Comparison of ENCODE assay signal across 21 mouse cellular contexts in the genomic region with DNA sequence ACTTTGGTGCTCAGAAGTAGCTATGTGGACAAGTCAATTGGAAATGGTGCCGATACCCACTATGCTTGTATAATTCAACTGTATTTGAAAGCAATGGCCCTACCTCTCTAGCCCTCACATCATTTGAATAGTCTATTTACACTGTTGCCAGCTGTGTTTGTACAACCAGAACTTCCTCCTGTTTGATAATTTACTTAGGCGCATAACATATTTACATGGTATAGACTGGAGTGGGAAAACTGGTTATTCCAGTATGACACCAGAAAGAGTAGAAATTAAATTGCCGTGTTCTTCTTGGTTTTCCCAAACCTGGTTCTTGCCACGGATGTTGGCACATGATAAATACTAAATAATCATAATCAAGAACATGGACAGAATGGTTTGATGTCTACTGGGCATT. TPM values are rescaled to one million over a fixed set of nuclear protein-coding genes. Genes with fewer than 3 reads are reported as not detected.
DNase-seq lines count a peak whose midpoint lies in the region; ATAC-seq and TF ChIP-seq lines count a peak whose summit lies in the region.
"Had no signal": no experiment of that assay in that cellular context is flagged by ENCODE, and none has a peak within 500 bp of the region (broad histone marks: within the 10 kb centered on the region; RNA-seq: fewer than 3 reads in every experiment).

No protein-coding gene starts in this region.

- H3K9ac ChIP-seq in lung, embryonic 14.5 days = no peak overlapping the region
- H3K9ac ChIP-seq in intestine, embryonic 14.5 days (ENCODE audit: low read length) = no peak overlapping the region
- H3K9ac ChIP-seq in intestine, postnatal 0 days (ENCODE audit: low read depth, low read length) = no peak overlapping the region
- no peak overlapping the region for H3K9ac ChIP-seq in stomach, embryonic 14.5 days (replicated peaks; ENCODE audit: low read depth, low read length)
- H3K9ac ChIP-seq in neural tube, embryonic 15.5 days (replicated peaks) = no peak overlapping the region
- H3K9ac ChIP-seq: embryonic facial prominence, embryonic 12.5 days; forebrain, embryonic 12.5 days; hindbrain, embryonic 12.5 days had no signal

- H3K9me3 ChIP-seq in lung, embryonic 14.5 days (ENCODE audit: low read depth, low read length) = no peaks in the 10 kb centered on the region
- H3K9me3 ChIP-seq in intestine, embryonic 14.5 days (ENCODE audit: control insufficient read depth, low read length) = no peaks in the 10 kb centered on the region
- no peaks in the 10 kb centered on the region for H3K9me3 ChIP-seq in intestine, postnatal 0 days (ENCODE audit: control insufficient read depth)
- H3K9me3 ChIP-seq in stomach, embryonic 14.5 days (ENCODE audit: control insufficient read depth, low read depth, low read length) = no peaks in the 10 kb centered on the region
- H3K9me3 ChIP-seq in neural tube, embryonic 15.5 days (replicated peaks) = no peaks in the 10 kb centered on the region
- H3K9me3 ChIP-seq: embryonic facial prominence, embryonic 12.5 days; forebrain, embryonic 12.5 days; hindbrain, embryonic 12.5 days had no signal

- no peak for TF ChIP-seq CTCF in lung, embryonic 14.5 days (IDR thresholded peaks at IDR 0.05; ENCODE audit: low read depth)
- TF ChIP-seq CTCF in lung, adult 2 months (IDR thresholded peaks at IDR 0.05; ENCODE audit: insufficient read depth, low read length) = no peak
- TF ChIP-seq CTCF in intestine, postnatal 0 days (IDR thresholded peaks at IDR 0.05; ENCODE audit: low read depth) = no peak

- H3K27me3 ChIP-seq in lung, embryonic 14.5 days (ENCODE audit: insufficient read depth, low read length) = no peaks in the 10 kb centered on the region
- H3K27me3 ChIP-seq in intestine, embryonic 14.5 days (replicated peaks; ENCODE audit: control insufficient read depth, insufficient read depth, low read length) = no peaks in the 10 kb centered on the region
- H3K27me3 ChIP-seq in intestine, postnatal 0 days (replicated peaks; ENCODE audit: control insufficient read depth, insufficient read depth, low read length) = no peaks in the 10 kb centered on the region
- H3K27me3 ChIP-seq in stomach, embryonic 14.5 days (ENCODE audit: control insufficient read depth, insufficient read depth, low read length) = no peaks in the 10 kb centered on the region
- no peaks in the 10 kb centered on the region for H3K27me3 ChIP-seq in neural tube, embryonic 15.5 days (replicated peaks)
- H3K27me3 ChIP-seq: embryonic facial prominence, embryonic 12.5 days; forebrain, embryonic 12.5 days; hindbrain, embryonic 12.5 days had no signal

- no peaks in the 10 kb centered on the region for H3K4me1 ChIP-seq in lung, embryonic 14.5 days (ENCODE audit: insufficient read depth)
- no peaks in the 10 kb centered on the region for H3K4me1 ChIP-seq in lung, adult 2 months (ENCODE audit: control insufficient read depth, insufficient read depth, low read length)
- no peaks in the 10 kb centered on the region for H3K4me1 ChIP-seq in intestine, embryonic 14.5 days (replicated peaks; ENCODE audit: control insufficient read depth, insufficient read depth, low read length)
- H3K4me1 ChIP-seq in intestine, postnatal 0 days (replicated peaks; ENCODE audit: control insufficient read depth, insufficient read depth, low read length) = no peaks in the 10 kb centered on the region
- no peaks in the 10 kb centered on the region for H3K4me1 ChIP-seq in stomach, embryonic 14.5 days (ENCODE audit: control insufficient read depth, insufficient read depth, low read length)
- peaks cover 12% of the 10 kb centered on the region for H3K4me1 ChIP-seq in neural tube, embryonic 15.5 days
- H3K4me1 ChIP-seq: embryonic facial prominence, embryonic 12.5 days had no signal

- no peak overlapping the region for H3K27ac ChIP-seq in lung, embryonic 14.5 days (ENCODE audit: low read depth)
- H3K27ac ChIP-seq in intestine, embryonic 14.5 days (ENCODE audit: low read depth) = no peak overlapping the region
- no peak overlapping the region for H3K27ac ChIP-seq in intestine, postnatal 0 days (ENCODE audit: low read depth, low read length)
- H3K27ac ChIP-seq in stomach, embryonic 14.5 days (ENCODE audit: low read length) = no peak overlapping the region
- H3K27ac ChIP-seq in neural tube, embryonic 15.5 days (replicated peaks) = no peak overlapping the region
- H3K27ac ChIP-seq: embryonic facial prominence, embryonic 12.5 days; forebrain, embryonic 12.5 days; gastrocnemius, adult 2 months; hindbrain, embryonic 12.5 days had no signal

- 57% methylated on average over 4 of the region's 4 CpGs for WGBS in lung, embryonic 14.5 days
- WGBS in lung, adult 2 months = 66% methylated on average over 4 of the region's 4 CpGs
- 61% methylated on average over 4 of the region's 4 CpGs for WGBS in intestine, embryonic 14.5 days
- 19% methylated on average over 4 of the region's 4 CpGs for WGBS in intestine, postnatal 0 days
- WGBS in stomach, embryonic 14.5 days = 58% methylated on average over 4 of the region's 4 CpGs
- 93% methylated on average over 4 of the region's 4 CpGs for WGBS in neural tube, embryonic 15.5 days

- no peaks in the 10 kb centered on the region for H3K36me3 ChIP-seq in lung, embryonic 14.5 days (ENCODE audit: insufficient read depth)
- H3K36me3 ChIP-seq in intestine, embryonic 14.5 days (ENCODE audit: control insufficient read depth, insufficient read depth, low read length) = no peaks in the 10 kb centered on the region
- no peaks in the 10 kb centered on the region for H3K36me3 ChIP-seq in intestine, postnatal 0 days (ENCODE audit: control insufficient read depth, insufficient read depth)
- no peaks in the 10 kb centered on the region for H3K36me3 ChIP-seq in stomach, embryonic 14.5 days (ENCODE audit: control insufficient read depth, insufficient read depth, low read length)
- no peaks in the 10 kb centered on the region for H3K36me3 ChIP-seq in neural tube, embryonic 15.5 days
- H3K36me3 ChIP-seq: embryonic facial prominence, embryonic 12.5 days; forebrain, embryonic 12.5 days; hindbrain, embryonic 12.5 days had no signal

- ATAC-seq in lung, embryonic 14.5 days (ENCODE audit: insufficient read depth) = peak; percentile 94
- peak; percentile 80; the same call in 1 of the 2 replicates for ATAC-seq in intestine, embryonic 14.5 days (replicated peaks; ENCODE audit: low FRiP score, low TSS enrichment, low read depth)
- ATAC-seq in intestine, postnatal 0 days = peak; percentile 87
- ATAC-seq in stomach, embryonic 14.5 days (ENCODE audit: insufficient number of reproducible peaks, insufficient read depth, low FRiP score, low read depth) = peak; percentile 97
- no peak for ATAC-seq in neural tube, embryonic 15.5 days (ENCODE audit: low FRiP score)
- no peak for ATAC-seq in megakaryocyte, adult 5-6 weeks (ENCODE audit: poor library complexity, severe bottlenecking)
- ATAC-seq: forebrain, embryonic 16.5 days had no signal

- H3K4me2 ChIP-seq in lung, embryonic 14.5 days = no peak overlapping the region
- H3K4me2 ChIP-seq in intestine, embryonic 14.5 days (ENCODE audit: low read length) = no peak overlapping the region
- H3K4me2 ChIP-seq in intestine, postnatal 0 days (replicated peaks; ENCODE audit: low read depth) = no peak overlapping the region
- H3K4me2 ChIP-seq in stomach, embryonic 14.5 days (replicated peaks; ENCODE audit: low read depth, low read length) = no peak overlapping the region
- no peak overlapping the region for H3K4me2 ChIP-seq in neural tube, embryonic 15.5 days
- H3K4me2 ChIP-seq: embryonic facial prominence, embryonic 12.5 days; forebrain, embryonic 12.5 days; hindbrain, embryonic 12.5 days had no signal

- peak; percentile 60 for DNase-seq in lung, embryonic 14.5 days
- DNase-seq in lung, adult 2 months = no peak
- no peak for DNase-seq in intestine, embryonic 14.5 days (ENCODE audit: low spot score)
- no peak for DNase-seq in heart, adult 11 months
- DNase-seq: adrenal gland, postnatal 10 days; cerebellum, adult 11 months; cerebellum, adult 8-10 months; cerebellum, postnatal 14 days; embryo, embryonic 11 days; gastrocnemius, adult 2 months; gastrocnemius, postnatal 25 days; heart, postnatal 10 days; heart, postnatal 4 days had no signal

- H3K4me3 ChIP-seq in lung, embryonic 14.5 days (ENCODE audit: low read depth, low read length) = no peak overlapping the region
- H3K4me3 ChIP-seq in lung, adult 2 months (replicated peaks; ENCODE audit: extremely low read depth, low read depth, low read length) = no peak overlapping the region
- no peak overlapping the region for H3K4me3 ChIP-seq in intestine, embryonic 14.5 days (ENCODE audit: low read depth, low read length)
- no peak overlapping the region for H3K4me3 ChIP-seq in intestine, postnatal 0 days (ENCODE audit: low read depth, low read length)
- H3K4me3 ChIP-seq in stomach, embryonic 14.5 days (ENCODE audit: low read depth, low read length) = no peak overlapping the region
- no peak overlapping the region for H3K4me3 ChIP-seq in neural tube, embryonic 15.5 days (replicated peaks)
- H3K4me3 ChIP-seq: embryonic facial prominence, embryonic 12.5 days; forebrain, embryonic 12.5 days; gastrocnemius, adult 2 months; hindbrain, embryonic 12.5 days had no signal

- no peak for TF ChIP-seq POLR2A in lung, adult 2 months (IDR thresholded peaks at IDR 0.05; ENCODE audit: borderline replicate concordance, extremely low read depth, low read depth, low read length)

RNA-seq across cellular contexts. Expression of a gene that starts 35.9 kb away (rescaled TPM):
- polyA plus RNA-seq in lung, embryonic 14.5 days (2014; fragmentation: Nextera tagmentation; extraction: Ambion mirVana) = 35.3 and 36.8 TPM in 2 replicates
- polyA plus RNA-seq in lung, adult 2 months (2012; rRNA removed) = 11.0 and 13.0 TPM in 2 replicates
- polyA plus RNA-seq in intestine, embryonic 14.5 days (2014; fragmentation: Nextera tagmentation; extraction: Ambion mirVana) = 28.5 and 33.8 TPM in 2 replicates
- 8.7 and 10.1 TPM in 2 replicates for polyA plus RNA-seq in intestine, postnatal 0 days (2015; fragmentation: Nextera tagmentation; extraction: Ambion mirVana)
- 44.9 and 52.2 TPM in 2 replicates for polyA plus RNA-seq in stomach, embryonic 14.5 days (2014; fragmentation: Nextera tagmentation; extraction: Ambion mirVana)
- polyA plus RNA-seq in neural tube, embryonic 15.5 days (2015; fragmentation: Nextera tagmentation; extraction: Ambion mirVana) = 31.1 and 32.1 TPM in 2 replicates
- 22.7 and 24.8 TPM in 2 replicates for total RNA-seq in megakaryocyte, adult 5-6 weeks (2015)
- total RNA-seq in megakaryocyte, adult 5-6 weeks (2017) = 21.4 and 28.5 TPM in 2 replicates

Comparison
In these comparisons a context has a peak if more than half of its experiments do, and no peak if none do; other contexts are left out.
1. ATAC-seq: peak in lung, embryonic 14.5 days (single experiment), intestine, embryonic 14.5 days (single experiment), intestine, postnatal 0 days (single experiment) and stomach, embryonic 14.5 days (single experiment); none in neural tube, embryonic 15.5 days (single experiment) and megakaryocyte, adult 5-6 weeks (single experiment).